Mouse (Mus musculus): ENCODE data around the gene Prdm16. TPM values are rescaled to one million over a fixed set of nuclear protein-coding genes. Genes with fewer than 3 reads are reported as not detected.

The Prdm16 gene
- polyA plus RNA-seq, 1 experiment from 2014 or later, result 43.1 TPM

GRCm38 (mm10) chr4:154493996-154494395 is 142.7 kb downstream of the Prdm16 start:
- 74% methylated on average over 4 of the region's 4 CpGs for WGBS
- peaks cover 96% of the 10 kb centered on the region for H3K4me1 ChIP-seq
- DNase-seq (ENCODE audit: extremely low spot score, low spot score), result no peak
- H3K27ac ChIP-seq, result no peak overlapping the region
- H3K27me3 ChIP-seq (ENCODE audit: poor library complexity, severe bottlenecking), result peaks cover 100% of the 10 kb centered on the region
- no peaks in the 10 kb centered on the region for H3K9me3 ChIP-seq
- H3K4me3 ChIP-seq, result no peak overlapping the region
- no peaks in the 10 kb centered on the region for H3K36me3 ChIP-seq (replicated peaks)

GRCm38 (mm10) chr4:154492714-154493121 is 144.0 kb downstream of the Prdm16 start:
- H3K27me3 ChIP-seq (ENCODE audit: poor library complexity, severe bottlenecking), result peaks cover 100% of the 10 kb centered on the region
- H3K36me3 ChIP-seq (replicated peaks), result no peaks in the 10 kb centered on the region
- peaks cover 96% of the 10 kb centered on the region for H3K4me1 ChIP-seq
- H3K4me3 ChIP-seq, result no peak overlapping the region
- DNase-seq (ENCODE audit: extremely low spot score, low spot score), result no peak
- no peaks in the 10 kb centered on the region for H3K9me3 ChIP-seq
- H3K27ac ChIP-seq, result 0 out of 2 replicates have a peak overlapping the region, but pooled peaks have one; percentile 36
- 23% methylated on average over 11 of the region's 11 CpGs for WGBS

DNA sequence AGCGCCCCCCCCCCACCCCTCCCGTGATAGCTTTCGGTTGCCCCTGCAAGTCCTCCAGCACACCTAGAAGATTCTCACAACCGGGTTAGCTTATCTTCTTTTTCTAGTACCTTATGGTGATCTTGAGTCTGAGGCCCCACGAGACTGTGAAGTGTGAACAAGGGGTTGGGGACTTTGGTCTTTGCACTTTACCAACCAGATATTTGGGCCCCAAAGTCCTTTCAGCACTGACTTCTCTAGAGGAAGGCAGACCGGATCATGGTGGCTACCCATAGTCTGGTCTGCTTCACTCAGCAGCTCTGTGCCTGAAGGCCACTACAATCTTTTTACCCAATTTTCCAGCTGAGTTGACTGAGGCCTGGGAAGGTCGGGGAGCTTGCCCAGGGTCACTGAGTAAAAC is 144.4 kb downstream of the Prdm16 start:
- WGBS, result 38% methylated on average over 7 of the region's 7 CpGs
- Histone ChIP-seq H3K4me3 (no peak overlapping the region), H3K4me1 (peaks cover 95% of the 10 kb centered on the region), H3K9me3 (no peaks in the 10 kb centered on the region), H3K36me3 (replicated peaks) (no peaks in the 10 kb centered on the region), H3K27me3 (ENCODE audit: poor library complexity, severe bottlenecking) (peaks cover 100% of the 10 kb centered on the region), H3K27ac (0 out of 2 replicates have a peak overlapping the region, but pooled peaks have one; percentile 36)
- DNase-seq (ENCODE audit: extremely low spot score, low spot score), result no peak

GRCm38 (mm10) chr4:154488031-154488430 is 148.6 kb downstream of the Prdm16 start:
- Histone ChIP-seq H3K27ac (peak overlapping the region; percentile 48), H3K36me3 (replicated peaks) (no peaks in the 10 kb centered on the region), H3K4me1 (peaks cover 79% of the 10 kb centered on the region), H3K4me3 (no peak overlapping the region), H3K27me3 (ENCODE audit: poor library complexity, severe bottlenecking) (peaks cover 100% of the 10 kb centered on the region), H3K9me3 (no peaks in the 10 kb centered on the region)
- DNase-seq (ENCODE audit: extremely low spot score, low spot score), result no peak
- 45% methylated on average over 5 of the region's 5 CpGs for WGBS

DNA sequence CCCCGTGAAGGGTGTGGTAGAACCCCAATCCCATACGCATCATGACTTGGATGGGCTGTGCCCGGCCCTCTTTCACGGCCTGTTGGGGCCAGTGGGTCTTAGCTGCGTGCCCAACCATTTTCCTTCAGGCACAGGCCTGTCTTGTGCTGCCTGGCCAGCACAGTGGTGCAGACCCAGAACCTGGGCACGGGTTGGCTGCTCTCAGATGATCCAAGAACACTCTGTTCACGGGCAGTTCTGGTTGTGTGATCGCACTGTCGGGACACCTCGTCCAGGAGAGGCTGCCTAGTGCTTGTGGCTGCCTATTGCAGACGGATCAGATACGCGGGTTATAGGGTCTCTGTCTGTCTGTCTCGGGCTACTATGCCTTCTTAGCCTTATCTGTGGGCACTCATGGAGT is 154.0 kb downstream of the Prdm16 start:
- Histone ChIP-seq H3K27me3 (ENCODE audit: poor library complexity, severe bottlenecking) (peaks cover 99% of the 10 kb centered on the region), H3K36me3 (replicated peaks) (no peaks in the 10 kb centered on the region), H3K4me1 (peaks cover 77% of the 10 kb centered on the region), H3K4me3 (no peak overlapping the region), H3K9me3 (no peaks in the 10 kb centered on the region), H3K27ac (peak overlapping the region; percentile 40; the same call in 1 of the 2 replicates)
- WGBS, result 88% methylated on average over 14 of the region's 14 CpGs
- DNase-seq (ENCODE audit: extremely low spot score, low spot score), result no peak

DNA sequence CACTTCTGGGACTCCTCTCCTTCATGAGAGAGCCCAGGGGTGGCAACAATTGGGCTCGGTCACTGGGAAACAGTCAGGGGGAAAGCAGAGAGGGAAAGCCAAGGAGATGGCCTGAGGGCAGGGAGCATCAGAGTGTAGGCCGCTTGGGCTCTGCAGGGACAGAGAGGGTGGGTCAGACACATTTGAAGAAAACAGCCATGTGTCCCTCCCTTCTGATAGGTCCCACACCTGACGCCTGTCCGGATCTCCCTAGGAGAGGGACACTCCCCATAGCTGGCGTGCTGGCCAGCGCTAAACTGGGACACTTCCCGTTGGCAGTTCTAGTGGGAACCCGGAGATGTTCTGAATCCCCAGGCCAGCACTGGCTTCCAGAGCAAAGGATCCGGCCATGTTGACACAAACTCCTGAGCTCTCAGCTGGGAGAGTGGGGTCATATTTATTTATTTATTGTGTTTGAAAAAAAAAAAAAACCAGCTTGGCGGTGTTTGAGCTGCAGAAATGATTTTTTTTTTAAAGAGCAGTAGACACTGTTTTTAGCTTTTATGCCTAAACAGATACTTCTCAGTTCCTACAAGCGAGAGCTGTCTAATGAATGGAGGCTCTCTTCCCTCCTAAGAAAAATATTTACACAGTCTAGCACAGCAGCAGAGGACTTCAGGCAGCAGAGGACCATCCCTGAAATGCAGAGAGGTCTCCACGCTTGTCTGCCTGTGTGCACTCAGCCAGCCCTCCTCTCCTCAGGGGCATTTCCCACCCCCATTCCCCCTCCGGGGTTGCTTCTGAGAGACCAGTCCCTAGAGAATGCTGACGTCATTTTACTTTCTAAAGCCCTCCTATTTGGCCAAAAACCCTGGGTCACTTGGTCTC is 154.7 kb downstream of the Prdm16 start:
- no peak for DNase-seq (ENCODE audit: extremely low spot score, low spot score)
- Histone ChIP-seq H3K27ac (peak overlapping the region; percentile 44; the same call in 1 of the 2 replicates), H3K9me3 (no peaks in the 10 kb centered on the region), H3K4me1 (peaks cover 77% of the 10 kb centered on the region), H3K4me3 (no peak overlapping the region), H3K36me3 (replicated peaks) (no peaks in the 10 kb centered on the region), H3K27me3 (ENCODE audit: poor library complexity, severe bottlenecking) (peaks cover 99% of the 10 kb centered on the region)
- 71% methylated on average over 14 of the region's 14 CpGs for whole genome bisulfite sequencing

- Histone ChIP-seq H3K27ac (peak overlapping the region; percentile 44), H3K4me3 (no peak overlapping the region), H3K4me1 (peaks cover 85% of the 10 kb centered on the region), H3K36me3 (replicated peaks) (peaks cover 7% of the 10 kb centered on the region), H3K27me3 (ENCODE audit: poor library complexity, severe bottlenecking) (peaks cover 99% of the 10 kb centered on the region), H3K9me3 (no peaks in the 10 kb centered on the region)
- no peak for DNase-seq (ENCODE audit: extremely low spot score, low spot score)
- WGBS, result 80% methylated on average over 9 of the region's 9 CpGs
Measured at GRCm38 (mm10) chr4:154480544-154481260, 156.0 kb downstream of the Prdm16 start.

GRCm38 (mm10) chr4:154480143-154480542 is 156.5 kb downstream of the Prdm16 start:
- no peak overlapping the region for H3K4me3 ChIP-seq
- peaks cover 11% of the 10 kb centered on the region for H3K36me3 ChIP-seq (replicated peaks)
- H3K9me3 ChIP-seq, result no peaks in the 10 kb centered on the region
- H3K27ac ChIP-seq, result peak overlapping the region; percentile 44
- H3K4me1 ChIP-seq, result peaks cover 91% of the 10 kb centered on the region
- H3K27me3 ChIP-seq (ENCODE audit: poor library complexity, severe bottlenecking), result peaks cover 99% of the 10 kb centered on the region
- 72% methylated on average over 15 of the region's 15 CpGs for WGBS
- no peak for DNase-seq (ENCODE audit: extremely low spot score, low spot score)

GRCm38 (mm10) chr4:154478933-154479613 is 157.6 kb downstream of the Prdm16 start:
- no peak for DNase-seq (ENCODE audit: extremely low spot score, low spot score)
- 91% methylated on average over 8 of the region's 8 CpGs for WGBS
- no peak overlapping the region for H3K27ac ChIP-seq
- H3K4me3 ChIP-seq, result no peak overlapping the region
- H3K4me1 ChIP-seq, result peaks cover 92% of the 10 kb centered on the region
- peaks cover 99% of the 10 kb centered on the region for H3K27me3 ChIP-seq (ENCODE audit: poor library complexity, severe bottlenecking)
- H3K9me3 ChIP-seq, result no peaks in the 10 kb centered on the region
- peaks cover 11% of the 10 kb centered on the region for H3K36me3 ChIP-seq (replicated peaks)

DNA sequence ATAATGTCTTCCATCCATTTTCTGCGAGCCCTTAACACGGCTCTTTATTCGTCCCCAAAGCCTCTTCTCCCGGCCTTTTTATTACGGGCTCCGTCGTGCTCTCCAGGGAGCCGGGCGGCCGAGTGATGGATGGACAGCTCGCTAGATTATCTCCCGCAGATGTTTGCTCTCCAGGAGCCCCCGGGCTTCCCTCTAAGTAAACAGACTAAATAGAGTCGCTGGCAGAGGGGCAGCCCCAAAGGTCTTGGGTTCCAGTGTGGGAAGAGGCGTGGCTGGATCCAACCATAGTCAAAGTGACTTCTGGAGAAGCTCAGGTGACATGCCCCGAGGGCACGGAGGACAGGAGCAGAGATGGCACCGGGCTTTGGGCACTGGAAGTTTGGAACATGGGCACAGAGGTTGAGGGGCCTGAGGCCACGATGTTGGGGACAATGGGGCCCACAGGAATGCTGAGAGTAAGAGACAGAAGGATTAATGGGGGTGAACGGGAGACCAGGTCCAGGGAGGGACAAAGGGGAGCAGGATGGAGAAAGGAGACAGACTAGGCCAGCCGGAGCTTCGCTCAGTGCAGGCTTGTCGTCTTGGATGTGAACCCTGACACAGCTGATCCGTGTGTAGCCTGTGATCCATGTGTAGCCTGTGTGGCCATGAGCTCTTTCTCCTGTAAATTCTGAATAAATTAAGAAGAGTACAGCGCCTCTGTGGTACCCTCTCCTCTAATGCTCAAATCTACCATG is 162.9 kb downstream of the Prdm16 start:
- WGBS, result 14% methylated on average over 25 of the region's 25 CpGs
- H3K36me3 ChIP-seq (replicated peaks), result peaks cover 11% of the 10 kb centered on the region
- H3K9me3 ChIP-seq, result no peaks in the 10 kb centered on the region
- H3K27me3 ChIP-seq (ENCODE audit: poor library complexity, severe bottlenecking), result peaks cover 89% of the 10 kb centered on the region
- peaks cover 90% of the 10 kb centered on the region for H3K4me1 ChIP-seq
- peak overlapping the region; percentile 24; the same call in 1 of the 2 replicates for H3K4me3 ChIP-seq
- peak overlapping the region; percentile 82 for H3K27ac ChIP-seq
- DNase-seq (ENCODE audit: extremely low spot score, low spot score), result peak; percentile 40

DNA sequence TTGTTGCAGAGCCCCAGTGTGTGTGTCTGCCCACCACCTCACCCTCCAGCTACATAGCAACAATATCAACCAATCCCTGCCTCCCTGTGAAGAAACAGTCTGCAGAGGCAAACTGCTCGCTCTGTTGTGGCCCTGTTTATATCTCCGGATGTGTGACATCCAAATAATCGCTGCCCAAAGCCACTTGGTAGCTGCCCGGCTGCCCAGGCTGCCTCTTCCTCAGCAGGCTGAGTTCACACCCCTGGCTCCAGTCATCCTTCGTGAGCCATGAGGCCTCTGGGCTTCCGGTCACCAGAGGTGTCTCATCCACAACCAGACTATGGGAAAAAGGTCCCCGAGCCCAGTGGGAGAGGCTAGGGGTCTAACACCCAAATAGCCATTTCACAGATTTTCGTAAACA is 164.1 kb downstream of the Prdm16 start:
- WGBS, result 29% methylated on average over 8 of the region's 8 CpGs
- Histone ChIP-seq H3K36me3 (replicated peaks) (peaks cover 11% of the 10 kb centered on the region), H3K4me1 (peaks cover 82% of the 10 kb centered on the region), H3K9me3 (no peaks in the 10 kb centered on the region), H3K4me3 (no peak overlapping the region), H3K27ac (peak overlapping the region; percentile 82), H3K27me3 (ENCODE audit: poor library complexity, severe bottlenecking) (peaks cover 89% of the 10 kb centered on the region)
- peak; percentile 51 for DNase-seq (ENCODE audit: extremely low spot score, low spot score)

Data from forebrain, embryonic 10.5 days (tissue).